Mouse (Mus musculus) common myeloid progenitor, adult 5-6 weeks (primary cell): ENCODE results near the gene Agmat. TPM values are rescaled to one million over a fixed set of nuclear protein-coding genes. Genes with fewer than 3 reads are reported as not detected.
"Not testable (repeated sequence)": the region's sequence is repeated elsewhere in the genome, so short reads cannot be mapped to it uniquely, and the experiment has no call there.

Experiments
- ATAC-seq: replicated peaks from 2 replicates; pipeline ENCODE4 v1.8.0; 2016; ENCODE audit warnings: low read depth, mild to moderate bottlenecking, moderate TSS enrichment, inconsistent platforms; ENCODE audit not compliant: poor library complexity, severe bottlenecking
- total RNA-seq: library from RNA; stranded (forward); fragments of 200-1000, 187-1606 nt; gene quantifications from 2 replicates; pipeline ENCODE4 v1.2.3, GENCODE M21; 2017

Agmat gene
- total RNA-seq, 1 experiment from 2014 or later: not detected

- no peak for ATAC-seq
These were observed 23.2 kb downstream of the Agmat start for GRCm38 (mm10) chr4:141769501-141770160.

- ATAC-seq: peak; percentile 48
These were observed 25.4 kb downstream of the Agmat start for GRCm38 (mm10) chr4:141771823-141772222.

- not testable (repeated sequence) for ATAC-seq
These were observed 26.5 kb downstream of the Agmat start for GRCm38 (mm10) chr4:141773019-141773418.

GRCm38 (mm10) chr4:141779828-141780227, 33.4 kb downstream of the Agmat start:
- no peak for ATAC-seq

GRCm38 (mm10) chr4:141781201-141781985, 34.9 kb downstream of the Agmat start:
- no peak for ATAC-seq

- no peak for ATAC-seq
These were observed 38.4 kb downstream of the Agmat start for GRCm38 (mm10) chr4:141784835-141785234.

GRCm38 (mm10) chr4:141786141-141786540, 39.7 kb downstream of the Agmat start:
- ATAC-seq: no peak

GRCm38 (mm10) chr4:141787046-141787445, 40.6 kb downstream of the Agmat start:
- ATAC-seq: no peak

- ATAC-seq: no peak
These were observed 41.0 kb downstream of the Agmat start for GRCm38 (mm10) chr4:141787462-141787861.

- no peak for ATAC-seq
These were observed 43.2 kb downstream of the Agmat start for GRCm38 (mm10) chr4:141789564-141790218.

- ATAC-seq: peak; percentile 73
These were observed 44.1 kb downstream of the Agmat start, which contains the start of gene Dnajc16 for GRCm38 (mm10) chr4:141790524-141790990. Gene Dnajc16, minus strand, starts transcription at chr4:141790931.

- ATAC-seq: no peak
These were observed 45.0 kb downstream of the Agmat start for GRCm38 (mm10) chr4:141791486-141791885.

- no peak for ATAC-seq
These were observed 45.5 kb downstream of the Agmat start for GRCm38 (mm10) chr4:141791951-141792350.

GRCm38 (mm10) chr4:141792554-141793281, 46.2 kb downstream of the Agmat start:
- ATAC-seq: peak; percentile 26

GRCm38 (mm10) chr4:141793282-141794151, 47.0 kb downstream of the Agmat start, which contains the start of gene Casp9:
Gene Casp9, plus strand, starts transcription at chr4:141793612.
- ATAC-seq: peak; percentile 70

- no peak for ATAC-seq
These were observed 47.7 kb downstream of the Agmat start for GRCm38 (mm10) chr4:141794152-141794535.

- no peak for ATAC-seq
These were observed 49.9 kb downstream of the Agmat start for GRCm38 (mm10) chr4:141796356-141796755.

GRCm38 (mm10) chr4:141796954-141797353, 50.5 kb downstream of the Agmat start:
- no peak for ATAC-seq

GRCm38 (mm10) chr4:141797545-141797944, 51.1 kb downstream of the Agmat start:
- no peak for ATAC-seq
